Mouse (Mus musculus) retina, postnatal 7 days (tissue): ENCODE results near the gene Csrnp3.

ENCODE experiments used
- DNase-seq: peaks from one replicate; pipeline ENCODE4 v3.0.0-alpha.2; 2012; ENCODE audit warnings: low read depth, low spot score

Csrnp3 gene

GRCm38 (mm10) chr2:65953726-65954340 is 108.3 kb downstream of the Csrnp3 start:
- DNase-seq: no peak

- DNase-seq: no peak
Observed at GRCm38 (mm10) chr2:65955804-65956203, 110.2 kb downstream of the Csrnp3 start.

GRCm38 (mm10) chr2:65956727-65957126 is 111.2 kb downstream of the Csrnp3 start:
- DNase-seq: no peak

GRCm38 (mm10) chr2:65963420-65963819 is 117.9 kb downstream of the Csrnp3 start:
- DNase-seq: no peak

- no peak for DNase-seq
Observed at GRCm38 (mm10) chr2:65968810-65969209, 123.2 kb downstream of the Csrnp3 start.

GRCm38 (mm10) chr2:65973907-65974306 is 128.3 kb downstream of the Csrnp3 start:
- DNase-seq: no peak

GRCm38 (mm10) chr2:65975383-65975782 is 129.8 kb downstream of the Csrnp3 start:
- DNase-seq: no peak

GRCm38 (mm10) chr2:65979338-65980053 is 133.9 kb downstream of the Csrnp3 start:
- DNase-seq: no peak

GRCm38 (mm10) chr2:65981470-65981869 is 135.9 kb downstream of the Csrnp3 start:
- DNase-seq: no peak

- no peak for DNase-seq
Observed at GRCm38 (mm10) chr2:65981965-65982364, 136.4 kb downstream of the Csrnp3 start.

GRCm38 (mm10) chr2:65985706-65986105 is 140.1 kb downstream of the Csrnp3 start:
- no peak for DNase-seq

GRCm38 (mm10) chr2:65987069-65987468 is 141.5 kb downstream of the Csrnp3 start:
- no peak for DNase-seq

GRCm38 (mm10) chr2:65987588-65987987 is 142.0 kb downstream of the Csrnp3 start:
- no peak for DNase-seq

GRCm38 (mm10) chr2:65988788-65989187 is 143.2 kb downstream of the Csrnp3 start:
- no peak for DNase-seq

- no peak for DNase-seq
Observed at GRCm38 (mm10) chr2:65990108-65990507, 144.5 kb downstream of the Csrnp3 start.

- DNase-seq: no peak
Observed at GRCm38 (mm10) chr2:65990754-65991153, 145.2 kb downstream of the Csrnp3 start.

GRCm38 (mm10) chr2:65993371-65993770 is 147.8 kb downstream of the Csrnp3 start:
- DNase-seq: no peak

- DNase-seq: no peak
Observed at GRCm38 (mm10) chr2:65994886-65995468, 149.4 kb downstream of the Csrnp3 start.

GRCm38 (mm10) chr2:65998747-65999146 is 153.2 kb downstream of the Csrnp3 start:
- DNase-seq: no peak

- no peak for DNase-seq
Observed at GRCm38 (mm10) chr2:66008995-66009654, 163.6 kb downstream of the Csrnp3 start.

GRCm38 (mm10) chr2:66009677-66010076 is 164.1 kb downstream of the Csrnp3 start:
- DNase-seq: no peak

GRCm38 (mm10) chr2:66018711-66019110 is 173.1 kb downstream of the Csrnp3 start:
- DNase-seq: no peak
